Mouse (Mus musculus) heart, embryonic 11.5 days (tissue): ENCODE results near the gene Olfr711. TPM values are rescaled to one million over a fixed set of nuclear protein-coding genes. Genes with fewer than 3 reads are reported as not detected.
"Not testable (repeated sequence)": the region's sequence is repeated elsewhere in the genome, so short reads cannot be mapped to it uniquely, and the experiment has no call there.

Experiments used
- ATAC-seq: fragments of 200-750 bp; cut with Nextera tagmentation; replicated peaks from 2 replicates; pipeline ENCODE4 v1.8.0; 2017; ENCODE audit warnings: moderate library complexity; ENCODE audit not compliant: insufficient number of reproducible peaks, low FRiP score, low TSS enrichment
- H3K27ac ChIP-seq: fragments of 300-500 bp; sonication (generic); 2 replicates; pipeline ENCODE4 v1.5.1; 2014; ENCODE audit warnings: mild to moderate bottlenecking, low read depth, low read length
- H3K27me3 ChIP-seq: fragments of 300-500 bp; sonication (generic); 2 replicates; pipeline ENCODE4 v1.6.1; 2014; ENCODE audit warnings: mild to moderate bottlenecking, low read length, mixed read lengths; ENCODE audit not compliant: control insufficient read depth, insufficient read depth
- H3K36me3 ChIP-seq: fragments of 300-500 bp; sonication (generic); 2 replicates; pipeline ENCODE4 v1.6.1; 2014; ENCODE audit warnings: mild to moderate bottlenecking, low read length, moderate library complexity, mixed read lengths; ENCODE audit not compliant: control insufficient read depth, insufficient read depth
- H3K4me1 ChIP-seq: fragments of 300-500 bp; sonication (generic); 2 replicates; pipeline ENCODE4 v1.6.1; 2014; ENCODE audit warnings: low read length; ENCODE audit not compliant: control insufficient read depth, insufficient read depth
- H3K4me2 ChIP-seq: fragments of 300-500 bp; sonication (generic); 2 replicates; pipeline ENCODE4 v1.6.1; 2014; ENCODE audit warnings: mild to moderate bottlenecking, moderate library complexity
- H3K4me3 ChIP-seq: fragments of 300-500 bp; sonication (generic); 2 replicates; pipeline ENCODE4 v1.5.1; 2014; ENCODE audit warnings: low read depth, low read length
- H3K9ac ChIP-seq: fragments of 300-500 bp; sonication (generic); 2 replicates; pipeline ENCODE4 v1.6.1; 2014; ENCODE audit warnings: mild to moderate bottlenecking, low read depth, low read length, moderate library complexity
- H3K9me3 ChIP-seq: fragments of 300-500 bp; sonication (generic); replicated peaks from 2 replicates; pipeline ENCODE4 v1.6.1; 2016; ENCODE audit warnings: low read length; ENCODE audit not compliant: control insufficient read depth
- WGBS: fragments of 180-500 bp; shearing (Covaris S2); extraction: QIAGEN DNeasy Blood & Tissue Kit; methylation state at CpG from one replicate; pipeline ENCODE4 v1.1.7; 2014; ENCODE audit not compliant: insufficient replicate concordance; 5-methylcytosine and 5-hydroxymethylcytosine counted together
- polyA plus RNA-seq: library from polyadenylated mRNA; unstranded; fragments of >200 nt; fragmentation: Nextera tagmentation; extraction: Ambion mirVana; gene quantifications from 2 replicates; pipeline ENCODE4 v1.2.1, GENCODE M21; 2014

The Olfr711 gene
- polyA plus RNA-seq, 1 experiment from 2014 or later: not detected

- H3K4me1 ChIP-seq, H3K27ac ChIP-seq, H3K27me3 ChIP-seq, H3K9me3 ChIP-seq, H3K36me3 ChIP-seq, H3K4me3 ChIP-seq, ATAC-seq, H3K4me2 ChIP-seq, H3K9ac ChIP-seq: not testable (repeated sequence)
- 71% methylated on average over 2 of the region's 7 CpGs for WGBS
Observed at GRCm38 (mm10) chr7:106920961-106921360, 54.3 kb downstream of the Olfr711 start.

Other genes with a start within 250 kb of the Olfr711 start
- not detected in 2 replicates for gene Olfr697, start 233.0 kb downstream of the Olfr711 start, polyA plus RNA-seq
- not detected in 2 replicates for gene Olfr698, start 220.1 kb downstream of the Olfr711 start, polyA plus RNA-seq
- not detected in 2 replicates for gene Olfr699, start 182.3 kb downstream of the Olfr711 start, polyA plus RNA-seq
- not detected in 2 replicates for gene Olfr700, start 166.6 kb downstream of the Olfr711 start, polyA plus RNA-seq
- gene Olfr701, start 161.3 kb downstream of the Olfr711 start, polyA plus RNA-seq: not detected in 2 replicates
- not detected in 2 replicates for gene Olfr702, start 141.6 kb downstream of the Olfr711 start, polyA plus RNA-seq
- not detected in 2 replicates for gene Olfr703, start 132.1 kb downstream of the Olfr711 start, polyA plus RNA-seq
- gene Olfr704, start 112.3 kb downstream of the Olfr711 start, polyA plus RNA-seq: not detected in 2 replicates
- gene Olfr705, start 98.6 kb downstream of the Olfr711 start, polyA plus RNA-seq: not detected in 2 replicates
- not detected in 2 replicates for gene Olfr706, start 87.3 kb downstream of the Olfr711 start, polyA plus RNA-seq
- not detected in 2 replicates for gene Olfr707, start 74.2 kb downstream of the Olfr711 start, polyA plus RNA-seq
- gene Olfr1532-ps1, start 67.5 kb downstream of the Olfr711 start, polyA plus RNA-seq: not detected in 2 replicates
- gene Olfr709-ps1, start 43.2 kb downstream of the Olfr711 start, polyA plus RNA-seq: not detected in 2 replicates
- gene Olfr710, start 27.1 kb downstream of the Olfr711 start, polyA plus RNA-seq: not detected in 2 replicates
- gene Olfr6, start 11.5 kb downstream of the Olfr711 start, polyA plus RNA-seq: not detected in 2 replicates
- not detected in 2 replicates for gene Olfr2, start 30.6 kb upstream of the Olfr711 start, polyA plus RNA-seq
- not detected in 2 replicates for gene Olfr713, start 55.7 kb upstream of the Olfr711 start, polyA plus RNA-seq
- gene Olfr714, start 95.5 kb upstream of the Olfr711 start, polyA plus RNA-seq: not detected in 2 replicates
- not detected in 2 replicates for gene Olfr17, start 117.8 kb upstream of the Olfr711 start, polyA plus RNA-seq
- gene Olfr715b, start 134.9 kb upstream of the Olfr711 start, polyA plus RNA-seq: not detected in 2 replicates
- gene Olfr715, start 155.6 kb upstream of the Olfr711 start, polyA plus RNA-seq: not detected in 2 replicates
- not detected in 2 replicates for gene Olfr716, start 162.9 kb upstream of the Olfr711 start, polyA plus RNA-seq
- gene Nlrp14, start 191.5 kb upstream of the Olfr711 start, polyA plus RNA-seq: not detected in 2 replicates
- gene Rbmxl2, start 234.0 kb upstream of the Olfr711 start, polyA plus RNA-seq: not detected in 2 replicates